Mouse (Mus musculus): ENCODE data around the gene Tjap1. TPM values are rescaled to one million over a fixed set of nuclear protein-coding genes. Genes with fewer than 3 reads are reported as not detected.

The Tjap1 gene
- total RNA-seq, 2 experiments from 2014 or later, result 38.4 to 60.3 TPM

GRCm38 (mm10) chr17:46304184-46304583 is 21.4 kb upstream of the Tjap1 start:
- no peak overlapping the region for H3K27ac ChIP-seq
- H3K4me3 ChIP-seq, result no peak overlapping the region
- DNase-seq (ENCODE audit: extremely low spot score in 1 of 2, low spot score in 2 of 2), result no peak
- intact Hi-C loops (cut with DNase I), result no loop called here
- TF ChIP-seq CTCF (IDR thresholded peaks at IDR 0.05), result no peak

- intact Hi-C loops (cut with DNase I), result no loop called here
- TF ChIP-seq CTCF (IDR thresholded peaks at IDR 0.05), result no peak
- peak overlapping the region; percentile 66 for H3K27ac ChIP-seq
- DNase-seq (ENCODE audit: extremely low spot score in 1 of 2, low spot score in 2 of 2), result peak in 1 of 2 experiments; percentile 29
- no peak overlapping the region for H3K4me3 ChIP-seq
Observed at GRCm38 (mm10) chr17:46301892-46302291, 19.1 kb upstream of the Tjap1 start.

DNA sequence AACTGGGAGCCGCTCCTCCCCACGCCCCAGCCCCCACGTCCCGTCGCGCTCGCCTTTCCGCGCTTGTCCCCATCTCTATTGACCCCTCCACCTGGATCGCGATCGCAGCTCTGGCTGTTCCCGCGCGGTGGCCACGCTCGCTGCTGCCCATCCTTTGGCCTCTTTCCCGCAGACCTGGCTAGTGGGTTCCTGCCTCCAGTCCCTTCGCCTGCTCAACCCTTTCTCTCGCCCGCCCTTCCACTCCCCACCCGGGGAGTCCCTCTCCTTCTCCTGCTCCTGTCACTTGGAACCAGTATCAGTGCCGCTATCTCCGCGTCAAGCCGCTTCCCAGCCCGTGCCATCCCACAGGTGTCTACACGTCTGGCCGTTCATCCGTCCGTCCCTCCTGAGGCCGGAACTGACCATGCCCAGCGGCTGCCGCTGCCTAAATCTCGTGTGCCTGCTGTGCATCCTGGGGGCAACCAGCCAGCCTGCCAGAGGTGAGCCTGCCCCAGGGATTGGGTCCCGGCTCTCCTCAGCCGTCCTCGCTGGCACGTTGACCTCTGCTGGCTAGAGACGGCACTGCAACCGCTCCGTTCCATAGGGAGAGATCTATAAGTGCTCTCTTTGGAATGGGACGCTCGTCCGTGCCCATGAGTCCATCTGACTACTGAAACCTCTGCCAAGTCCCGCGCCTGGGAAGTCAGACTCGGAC is 15.5 kb upstream of the Tjap1 start:
- TF ChIP-seq CTCF (IDR thresholded peaks at IDR 0.05), result peak; percentile 96
- intact Hi-C loops (cut with DNase I), result loop anchor here (1.0 kb wide), 1 partner anchor 32 kb away; no protein-coding TSS in a partner anchor
- H3K27ac ChIP-seq, result peak overlapping the region; percentile 91
- peak; percentile 85 to 90 for DNase-seq (ENCODE audit: extremely low spot score in 1 of 2, low spot score in 2 of 2)
- peak overlapping the region; percentile 74 for H3K4me3 ChIP-seq

- H3K4me3 ChIP-seq, result peak within 1 kb of the TSS; percentile 74
- peak; percentile 56 to 71 for DNase-seq (ENCODE audit: extremely low spot score in 1 of 2, low spot score in 2 of 2)
- intact Hi-C loops (cut with DNase I), result loop anchor here (1.0 to 2.0 kb wide), 2 partner anchors 15 to 31 kb away; partner anchors contain the start of gene Tjap1
Observed at GRCm38 (mm10) chr17:46297364-46298219, 14.8 kb upstream of the Tjap1 start, which contains the start of gene Dlk2. Gene Dlk2, plus strand, starts transcription at chr17:46297421.

GRCm38 (mm10) chr17:46297028-46297363 is 14.2 kb upstream of the Tjap1 start:
- no peak for TF ChIP-seq CTCF (IDR thresholded peaks at IDR 0.05)
- DNase-seq (ENCODE audit: extremely low spot score in 1 of 2, low spot score in 2 of 2), result no peak
- intact Hi-C loops (cut with DNase I), result loop anchor here (2.0 kb wide), 1 partner anchor 14 kb away; the partner anchor contains the start of gene Tjap1

More at GRCm38 (mm10) chr17:46297364-46298219, 14.8 kb upstream of the Tjap1 start, which contains the start of gene Dlk2:
- TF ChIP-seq CTCF (IDR thresholded peaks at IDR 0.05), result no peak
- H3K27ac ChIP-seq, result peak within 1 kb of the TSS; percentile 91

DNA sequence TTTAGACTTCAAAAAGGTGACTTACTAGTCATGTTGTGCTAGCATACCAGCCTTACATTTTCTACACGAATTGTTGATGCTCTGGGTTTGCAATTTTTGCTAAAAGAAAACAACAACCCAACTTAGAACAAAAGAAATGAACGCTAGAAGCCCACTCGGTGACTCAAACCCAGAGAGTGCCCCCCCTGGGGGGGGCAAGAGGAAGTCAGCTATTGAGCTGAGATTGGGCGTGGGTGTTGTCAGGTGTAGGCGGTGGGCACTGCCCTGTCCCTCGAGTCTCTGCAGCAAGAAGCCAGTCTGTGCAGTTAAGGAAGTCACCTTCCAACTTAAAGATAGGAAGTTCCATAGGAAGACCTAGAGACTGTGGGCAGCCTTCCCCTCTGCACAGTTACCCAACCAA is 13.8 kb upstream of the Tjap1 start:
- Histone ChIP-seq H3K4me3 (peak overlapping the region; percentile 74), H3K27ac (peak overlapping the region; percentile 87)
- intact Hi-C loops (cut with DNase I), result loop anchor here (2.0 kb wide), 1 partner anchor 14 kb away; the partner anchor contains the start of gene Tjap1
- TF ChIP-seq CTCF (IDR thresholded peaks at IDR 0.05), result no peak
- no peak for DNase-seq (ENCODE audit: extremely low spot score in 1 of 2, low spot score in 2 of 2)

More at GRCm38 (mm10) chr17:46297028-46297363, 14.2 kb upstream of the Tjap1 start:
- H3K4me3 ChIP-seq, result peak overlapping the region; percentile 74
- peak overlapping the region; percentile 87 for H3K27ac ChIP-seq

DNA sequence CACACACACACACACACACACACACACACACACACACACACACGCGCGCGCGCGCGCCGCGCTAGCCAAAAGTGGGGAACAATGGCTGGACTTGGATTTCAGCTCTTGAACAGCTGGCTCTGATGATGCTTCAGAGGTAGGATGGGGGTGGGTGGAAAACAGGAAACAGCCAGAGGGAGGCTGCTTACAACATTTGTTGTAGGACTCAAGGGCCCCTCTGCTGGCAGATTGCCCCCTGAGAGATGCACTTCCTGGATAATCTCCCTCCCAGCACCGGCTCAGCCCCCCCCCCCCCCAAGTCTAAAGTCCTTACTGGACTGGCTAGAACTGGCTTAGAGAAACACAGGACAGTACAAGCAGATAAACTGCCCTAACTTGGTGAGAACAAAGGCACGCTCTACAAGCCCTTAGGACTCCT is 4.9 kb upstream of the Tjap1 start:
- DNase-seq (ENCODE audit: extremely low spot score in 1 of 2, low spot score in 2 of 2), result no peak
- Histone ChIP-seq H3K27ac (no peak overlapping the region), H3K4me3 (no peak overlapping the region)
- intact Hi-C loops (cut with DNase I), result no loop called here
- no peak for TF ChIP-seq CTCF (IDR thresholded peaks at IDR 0.05)

- H3K4me3 ChIP-seq, result no peak overlapping the region
- no peak for TF ChIP-seq CTCF (IDR thresholded peaks at IDR 0.05)
- H3K27ac ChIP-seq, result no peak overlapping the region
- DNase-seq (ENCODE audit: extremely low spot score in 1 of 2, low spot score in 2 of 2), result no peak
- intact Hi-C loops (cut with DNase I), result no loop called here
Observed at GRCm38 (mm10) chr17:46285407-46285806, 2.6 kb upstream of the Tjap1 start.

DNA sequence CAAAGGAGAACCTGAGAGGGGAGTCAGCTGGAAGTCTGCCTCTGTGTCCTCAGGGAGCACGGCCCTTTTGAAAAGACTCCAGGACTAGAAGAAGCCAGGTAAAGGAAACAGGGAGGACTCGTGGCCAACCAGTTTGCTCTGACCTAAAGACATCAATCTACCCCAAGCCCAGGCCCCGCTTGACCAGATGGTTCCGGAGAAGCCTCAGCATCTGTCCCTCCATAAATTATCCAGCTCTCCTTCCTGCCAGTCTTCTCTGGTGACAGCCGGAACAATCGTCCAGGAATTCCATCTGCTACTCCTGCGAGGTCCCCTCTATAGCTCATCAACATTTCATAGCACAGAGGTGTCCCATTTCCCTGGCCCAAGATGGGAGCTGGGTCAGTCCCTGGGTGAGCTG is 1.8 kb upstream of the Tjap1 start:
- H3K4me3 ChIP-seq, result no peak overlapping the region
- DNase-seq (ENCODE audit: extremely low spot score in 1 of 2, low spot score in 2 of 2), result no peak
- intact Hi-C loops (cut with DNase I), result no loop called here
- H3K27ac ChIP-seq, result no peak overlapping the region
- no peak for TF ChIP-seq CTCF (IDR thresholded peaks at IDR 0.05)

GRCm38 (mm10) chr17:46283911-46284310 is 1.1 kb upstream of the Tjap1 start:
- intact Hi-C loops (cut with DNase I), result loop anchor here (2.0 kb wide), 1 partner anchor 13 kb away; the partner anchor contains the start of gene Dlk2
- no peak for TF ChIP-seq CTCF (IDR thresholded peaks at IDR 0.05)
- Histone ChIP-seq H3K27ac (no peak overlapping the region), H3K4me3 (no peak overlapping the region)
- no peak for DNase-seq (ENCODE audit: extremely low spot score in 1 of 2, low spot score in 2 of 2)

DNA sequence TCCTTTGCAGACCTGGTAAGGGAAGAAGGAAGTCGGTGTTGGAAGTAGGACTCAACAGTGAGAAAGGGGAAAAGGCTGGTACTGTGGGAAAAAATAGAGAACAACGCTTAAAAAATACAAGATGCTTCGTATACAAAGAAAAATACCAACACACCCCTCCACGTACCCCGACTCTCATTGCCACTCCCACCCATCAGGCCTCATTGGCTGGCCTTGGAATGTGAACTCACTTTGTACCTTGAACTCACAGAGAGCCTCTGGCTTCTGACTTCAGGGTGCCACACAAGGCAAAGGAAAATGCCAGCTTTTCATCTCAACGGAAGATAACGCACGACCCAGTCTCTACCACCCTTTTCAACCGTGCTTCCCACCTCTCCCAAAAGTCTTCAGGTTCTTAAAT is 314 bp upstream of the Tjap1 start:
- no peak for DNase-seq (ENCODE audit: extremely low spot score in 1 of 2, low spot score in 2 of 2)
- H3K27ac ChIP-seq, result peak overlapping the region; percentile 3; the same call in 1 of the 2 replicates
- no peak for TF ChIP-seq CTCF (IDR thresholded peaks at IDR 0.05)
- H3K4me3 ChIP-seq, result peak overlapping the region; percentile 72
- intact Hi-C loops (cut with DNase I), result loop anchor here (2.0 kb wide), 1 partner anchor 14 kb away; the partner anchor contains the start of gene Dlk2
